Mouse (Mus musculus) embryonic facial prominence, embryonic 13.5 days (tissue): ENCODE results near the gene Fbln1. TPM values are rescaled to one million over a fixed set of nuclear protein-coding genes. Genes with fewer than 3 reads are reported as not detected.
"Not testable (repeated sequence)": the region's sequence is repeated elsewhere in the genome, so short reads cannot be mapped to it uniquely, and the experiment has no call there.

ENCODE experiments used
- ATAC-seq: fragments of 200-750 bp; cut with Nextera tagmentation; 2 replicates; pipeline ENCODE4 v1.8.0; 2017; ENCODE audit warnings: low read depth; ENCODE audit not compliant: insufficient number of reproducible peaks, insufficient read depth, low FRiP score, low TSS enrichment
- H3K27ac ChIP-seq: fragments of 300-500 bp; sonication (generic); 2 replicates; pipeline ENCODE4 v1.5.1; 2015; ENCODE audit warnings: moderate library complexity, mild to moderate bottlenecking, inconsistent platforms
- H3K27me3 ChIP-seq: fragments of 300-500 bp; sonication (generic); 2 replicates; pipeline ENCODE4 v1.6.1; 2015; ENCODE audit warnings: mild to moderate bottlenecking, inconsistent platforms
- H3K36me3 ChIP-seq: fragments of 300-500 bp; sonication (generic); 2 replicates; pipeline ENCODE4 v1.6.1; 2015; ENCODE audit warnings: mild to moderate bottlenecking, inconsistent platforms
- H3K4me1 ChIP-seq: fragments of 300-500 bp; sonication (generic); 2 replicates; pipeline ENCODE4 v1.6.1; 2015; ENCODE audit warnings: inconsistent platforms
- H3K4me2 ChIP-seq: fragments of 300-500 bp; sonication (generic); 2 replicates; pipeline ENCODE4 v1.6.1; 2015; ENCODE audit warnings: moderate library complexity, mild to moderate bottlenecking, inconsistent platforms
- H3K4me3 ChIP-seq: fragments of 300-500 bp; sonication (generic); 2 replicates; pipeline ENCODE4 v1.5.1; 2015; ENCODE audit warnings: mild to moderate bottlenecking, inconsistent platforms
- H3K9ac ChIP-seq: fragments of 300-500 bp; sonication (generic); 2 replicates; pipeline ENCODE4 v1.6.1; 2015; ENCODE audit warnings: mild to moderate bottlenecking, inconsistent platforms
- H3K9me3 ChIP-seq: fragments of 300-500 bp; sonication (generic); 2 replicates; pipeline ENCODE4 v1.6.1; 2016; ENCODE audit warnings: inconsistent platforms
- WGBS: fragments of 180-500 bp; shearing (Covaris S2); methylation state at CpG from one replicate; pipeline ENCODE4 v1.1.7; 2015; ENCODE audit warnings: mixed read lengths; 5-methylcytosine and 5-hydroxymethylcytosine counted together
- polyA plus RNA-seq: library from polyadenylated mRNA; unstranded; fragments of >200 nt; fragmentation: Nextera tagmentation; extraction: Ambion mirVana; gene quantifications from 2 replicates; pipeline ENCODE4 v1.2.1, GENCODE M21; 2015

The Fbln1 gene
- polyA plus RNA-seq, 1 experiment from 2014 or later, result 238 TPM

GRCm38 (mm10) chr15:85303241-85303640 lies 97.5 kb downstream of the Fbln1 start:
- no peak for ATAC-seq
- H3K4me3 ChIP-seq, result no peak overlapping the region
- H3K4me1 ChIP-seq, result peaks cover 10% of the 10 kb centered on the region
- no peaks in the 10 kb centered on the region for H3K27me3 ChIP-seq
- H3K36me3 ChIP-seq, result no peaks in the 10 kb centered on the region
- peaks cover 5% of the 10 kb centered on the region; the same call in 1 of the 2 replicates for H3K9me3 ChIP-seq
- H3K27ac ChIP-seq, result no peak overlapping the region
- H3K9ac ChIP-seq, result no peak overlapping the region
- no peak overlapping the region for H3K4me2 ChIP-seq
- 64% methylated on average over 4 of the region's 4 CpGs for WGBS

GRCm38 (mm10) chr15:85303976-85304375 lies 98.2 kb downstream of the Fbln1 start:
- no peak overlapping the region for H3K9ac ChIP-seq
- H3K36me3 ChIP-seq, result no peaks in the 10 kb centered on the region
- H3K4me2 ChIP-seq, result no peak overlapping the region
- peaks cover 2% of the 10 kb centered on the region for H3K4me1 ChIP-seq
- no peak overlapping the region for H3K4me3 ChIP-seq
- 85% methylated on average over 4 of the region's 4 CpGs for WGBS
- no peak overlapping the region for H3K27ac ChIP-seq
- peaks cover 5% of the 10 kb centered on the region; the same call in 1 of the 2 replicates for H3K9me3 ChIP-seq
- H3K27me3 ChIP-seq, result no peaks in the 10 kb centered on the region
- no peak for ATAC-seq

DNA sequence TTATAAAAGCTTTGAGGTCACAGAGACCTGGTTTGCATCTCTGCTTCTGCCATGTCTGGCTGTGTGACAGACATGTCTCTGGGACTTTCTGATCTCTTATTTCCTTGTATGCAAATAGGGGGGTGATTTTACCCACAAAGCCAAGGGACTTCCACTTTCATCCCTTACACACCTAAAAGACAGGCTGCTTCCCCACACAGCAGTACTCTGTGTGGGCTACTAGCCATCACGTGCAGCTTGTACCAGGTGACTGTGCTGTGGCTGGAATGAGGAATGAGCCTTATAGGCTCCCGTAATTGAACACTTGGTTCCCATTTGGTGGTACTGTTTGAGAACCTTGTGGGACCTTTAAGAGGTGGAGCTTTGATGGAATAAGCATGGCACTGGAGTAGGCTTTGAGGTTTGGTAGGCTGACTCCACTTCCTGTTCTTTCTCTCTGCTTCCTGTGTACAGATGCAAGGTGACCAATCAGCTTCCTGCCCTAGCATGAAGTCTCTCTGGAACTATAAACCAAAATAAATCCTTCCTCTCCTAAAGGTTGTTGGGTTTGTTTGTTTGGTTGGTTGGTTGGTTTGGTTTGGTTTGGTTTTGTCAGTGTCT lies 101.4 kb downstream of the Fbln1 start:
- ATAC-seq, result no peak
- no peak overlapping the region for H3K27ac ChIP-seq
- H3K27me3 ChIP-seq, result no peaks in the 10 kb centered on the region
- peaks cover 5% of the 10 kb centered on the region; the same call in 1 of the 2 replicates for H3K9me3 ChIP-seq
- no peaks in the 10 kb centered on the region for H3K36me3 ChIP-seq
- no peak overlapping the region for H3K4me2 ChIP-seq
- H3K9ac ChIP-seq, result no peak overlapping the region
- H3K4me1 ChIP-seq, result no peaks in the 10 kb centered on the region; the same call in 1 of the 2 replicates
- 83% methylated on average over 2 of the region's 2 CpGs for WGBS
- no peak overlapping the region for H3K4me3 ChIP-seq

GRCm38 (mm10) chr15:85311058-85311657 lies 105.4 kb downstream of the Fbln1 start:
- Histone ChIP-seq H3K9me3 (no peaks in the 10 kb centered on the region), H3K4me2 (no peak overlapping the region), H3K4me3 (no peak overlapping the region), H3K27me3 (no peaks in the 10 kb centered on the region), H3K27ac (no peak overlapping the region), H3K36me3 (no peaks in the 10 kb centered on the region), H3K9ac (no peak overlapping the region), H3K4me1 (peaks cover 3% of the 10 kb centered on the region; the same call in 1 of the 2 replicates)
- 76% methylated on average over 10 of the region's 10 CpGs for WGBS
- ATAC-seq, result no peak

DNA sequence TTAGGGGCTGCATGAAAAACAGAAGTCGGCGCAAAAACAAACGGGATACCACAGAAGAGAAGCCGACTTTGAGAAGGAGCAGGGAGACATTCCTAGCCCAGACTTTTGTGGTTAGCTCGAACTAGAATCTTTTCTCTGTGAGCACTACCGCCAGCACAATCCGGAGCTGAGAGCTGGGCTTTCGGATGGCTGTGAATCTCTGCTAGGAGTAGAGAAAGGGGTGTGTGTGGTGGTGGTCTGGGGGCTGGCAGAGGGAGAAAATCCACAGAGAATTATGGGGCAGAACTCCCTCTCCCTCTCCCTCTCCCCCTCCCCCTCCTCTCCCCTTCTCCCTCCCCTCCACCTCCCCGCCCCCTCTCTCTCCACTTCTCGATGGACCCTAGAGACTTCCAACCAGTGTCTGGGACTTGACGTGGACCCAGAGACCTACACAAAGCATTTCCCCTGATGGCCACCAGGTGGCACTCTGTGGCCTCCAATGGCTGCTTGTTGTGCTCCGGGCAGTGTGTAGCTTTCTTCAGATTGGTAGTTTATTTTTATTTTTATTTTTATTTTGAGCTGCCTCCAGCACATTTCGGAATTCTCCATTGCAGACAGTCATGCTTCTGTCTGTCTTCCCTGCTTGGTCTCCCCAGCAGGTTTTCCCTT lies 109.8 kb downstream of the Fbln1 start:
- Histone ChIP-seq H3K27ac (0 out of 2 replicates have a peak overlapping the region, but pooled peaks have one; percentile 7), H3K4me2 (peak overlapping the region; percentile 18; the same call in 1 of the 2 replicates), H3K4me1 (0 out of 2 replicates have a peak, but pooled peaks cover 7% of the 10 kb centered on the region), H3K4me3 (no peak overlapping the region), H3K9ac (no peak overlapping the region), H3K27me3 (peaks cover 10% of the 10 kb centered on the region), H3K36me3 (no peaks in the 10 kb centered on the region), H3K9me3 (no peaks in the 10 kb centered on the region)
- WGBS, result 29% methylated on average over 12 of the region's 13 CpGs
- no peak for ATAC-seq

- peaks cover 10% of the 10 kb centered on the region for H3K27me3 ChIP-seq
- H3K27ac ChIP-seq, result no peak overlapping the region
- no peaks in the 10 kb centered on the region for H3K36me3 ChIP-seq
- 0 out of 2 replicates have a peak, but pooled peaks cover 7% of the 10 kb centered on the region for H3K4me1 ChIP-seq
- no peak overlapping the region for H3K4me2 ChIP-seq
- H3K9ac ChIP-seq, result no peak overlapping the region
- no peak overlapping the region for H3K4me3 ChIP-seq
- no peak for ATAC-seq
- H3K9me3 ChIP-seq, result no peaks in the 10 kb centered on the region
- 53% methylated on average over 14 of the region's 14 CpGs for WGBS
Observed at GRCm38 (mm10) chr15:85316342-85317140, 110.8 kb downstream of the Fbln1 start.

- H3K27me3 ChIP-seq, result peaks cover 10% of the 10 kb centered on the region
- WGBS, result 70% methylated on average over 11 of the region's 11 CpGs
- H3K4me1 ChIP-seq, result 0 out of 2 replicates have a peak, but pooled peaks cover 4% of the 10 kb centered on the region
- H3K27ac ChIP-seq, result no peak overlapping the region
- ATAC-seq, result no peak
- H3K9ac ChIP-seq, result no peak overlapping the region
- no peaks in the 10 kb centered on the region for H3K36me3 ChIP-seq
- H3K4me3 ChIP-seq, result no peak overlapping the region
- H3K9me3 ChIP-seq, result no peaks in the 10 kb centered on the region
- H3K4me2 ChIP-seq, result no peak overlapping the region
Observed at GRCm38 (mm10) chr15:85319924-85320668, 114.3 kb downstream of the Fbln1 start.

DNA sequence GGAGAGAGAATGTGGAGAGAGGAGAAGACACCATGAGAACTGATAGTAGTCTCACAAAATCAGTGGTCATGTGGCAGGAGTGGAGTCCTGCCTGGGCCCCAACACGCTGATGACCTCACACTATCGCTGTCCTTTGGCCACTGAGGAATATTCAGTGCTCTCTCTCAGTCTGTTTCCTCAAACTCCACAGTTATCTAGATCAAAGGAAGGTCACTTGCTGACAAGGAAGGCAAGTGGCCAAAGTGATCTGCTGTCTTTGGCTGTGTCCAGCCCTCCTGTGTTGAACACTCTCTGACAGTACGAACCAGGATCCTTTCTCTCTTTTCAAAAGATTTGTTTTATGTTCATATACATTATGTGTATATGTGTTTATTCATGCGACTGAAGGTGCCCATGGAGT lies 117.5 kb downstream of the Fbln1 start:
- WGBS, result 90% methylated on average over 4 of the region's 4 CpGs
- no peak overlapping the region for H3K9ac ChIP-seq
- H3K4me3 ChIP-seq, result no peak overlapping the region
- no peaks in the 10 kb centered on the region for H3K9me3 ChIP-seq
- H3K27ac ChIP-seq, result no peak overlapping the region
- no peaks in the 10 kb centered on the region for H3K27me3 ChIP-seq
- H3K4me2 ChIP-seq, result no peak overlapping the region
- ATAC-seq, result no peak
- no peaks in the 10 kb centered on the region for H3K36me3 ChIP-seq
- H3K4me1 ChIP-seq, result no peaks in the 10 kb centered on the region

- H3K4me2 ChIP-seq, result no peak overlapping the region
- no peaks in the 10 kb centered on the region for H3K36me3 ChIP-seq
- no peak overlapping the region for H3K27ac ChIP-seq
- H3K4me3 ChIP-seq, result no peak overlapping the region
- H3K9me3 ChIP-seq, result no peaks in the 10 kb centered on the region
- no peak for ATAC-seq
- H3K4me1 ChIP-seq, result no peaks in the 10 kb centered on the region
- no peak overlapping the region for H3K9ac ChIP-seq
- 96% methylated on average over 1 of the region's 1 CpGs for WGBS
- no peaks in the 10 kb centered on the region for H3K27me3 ChIP-seq
Observed at GRCm38 (mm10) chr15:85324426-85324825, 118.7 kb downstream of the Fbln1 start.

DNA sequence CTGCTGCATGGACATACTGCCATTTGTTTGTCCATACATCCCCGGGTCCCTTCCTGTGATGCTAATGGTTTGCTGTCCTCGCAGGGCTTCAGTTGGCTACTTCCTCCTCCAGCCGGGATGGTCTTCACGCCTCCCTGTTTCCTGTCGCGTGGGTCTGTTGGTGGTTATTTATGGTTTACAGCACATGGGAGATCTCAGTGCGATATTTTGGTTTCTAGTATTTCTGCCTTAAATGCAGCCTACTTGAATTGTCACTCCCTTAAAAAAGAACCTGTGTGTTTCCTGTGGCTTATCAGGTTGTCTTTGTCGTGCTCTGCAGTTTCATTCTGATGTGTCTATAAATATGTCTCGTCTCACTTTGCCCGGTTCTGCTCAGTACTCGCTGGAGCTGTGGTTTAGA lies 122.1 kb downstream of the Fbln1 start:
- Histone ChIP-seq H3K36me3 (no peaks in the 10 kb centered on the region), H3K4me1 (no peaks in the 10 kb centered on the region), H3K4me2 (no peak overlapping the region), H3K27ac (no peak overlapping the region), H3K27me3 (no peaks in the 10 kb centered on the region), H3K9me3 (no peaks in the 10 kb centered on the region), H3K4me3 (no peak overlapping the region), H3K9ac (no peak overlapping the region)
- WGBS, result 60% methylated on average over 11 of the region's 11 CpGs
- no peak for ATAC-seq

DNA sequence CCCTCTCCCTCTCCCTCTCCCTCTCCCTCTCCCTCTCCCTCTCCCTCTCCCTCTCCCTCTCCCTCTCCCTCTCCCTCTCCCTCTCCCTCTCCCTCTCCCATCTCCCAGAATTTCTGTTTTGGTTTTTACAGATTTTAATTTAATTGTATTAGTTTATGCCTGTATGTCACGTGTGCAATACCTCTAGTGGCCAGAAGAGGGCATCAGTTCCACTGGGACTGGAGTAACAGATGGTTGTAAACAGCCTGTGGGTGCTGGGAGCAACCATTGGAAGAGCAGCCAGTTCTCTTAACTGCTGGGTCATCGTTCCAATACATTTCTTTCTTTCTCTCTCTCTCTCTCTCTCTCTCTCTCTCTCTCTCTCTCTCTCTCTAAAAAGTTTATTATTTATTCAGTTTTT lies 122.7 kb downstream of the Fbln1 start:
- ATAC-seq, H3K9ac ChIP-seq, H3K9me3 ChIP-seq, H3K36me3 ChIP-seq, H3K27me3 ChIP-seq, H3K4me2 ChIP-seq, H3K4me3 ChIP-seq, H3K27ac ChIP-seq, H3K4me1 ChIP-seq: not testable (repeated sequence)
- WGBS, result 87% methylated on average over 2 of the region's 2 CpGs
